Mouse (Mus musculus): ENCODE data around the gene Dpy19l1. TPM values are rescaled to one million over a fixed set of nuclear protein-coding genes. Genes with fewer than 3 reads are reported as not detected.

Gene Dpy19l1
- polyA plus RNA-seq, 1 experiment from 2014 or later: 21.2 TPM

- H3K9ac ChIP-seq (replicated peaks): no peak overlapping the region
- no peak for ATAC-seq (ENCODE audit: insufficient number of reproducible peaks, insufficient read depth, low FRiP score, low TSS enrichment, low read depth)
- H3K4me1 ChIP-seq (replicated peaks): no peaks in the 10 kb centered on the region; the same call in 1 of the 2 replicates
- no peaks in the 10 kb centered on the region for H3K36me3 ChIP-seq
- H3K27ac ChIP-seq: no peak overlapping the region
- no peaks in the 10 kb centered on the region for H3K27me3 ChIP-seq
- WGBS: 88% methylated on average over 5 of the region's 5 CpGs
- H3K4me2 ChIP-seq: no peak overlapping the region
- H3K4me3 ChIP-seq (replicated peaks): no peak overlapping the region
- H3K9me3 ChIP-seq: no peaks in the 10 kb centered on the region
Measured at GRCm38 (mm10) chr9:24467186-24467585, 35.8 kb downstream of the Dpy19l1 start.

- Histone ChIP-seq H3K4me3 (replicated peaks) (no peak overlapping the region), H3K4me1 (replicated peaks) (no peaks in the 10 kb centered on the region; the same call in 1 of the 2 replicates), H3K36me3 (0 out of 2 replicates have a peak, but pooled peaks cover under 1% of the 10 kb centered on the region), H3K27ac (no peak overlapping the region), H3K9me3 (no peaks in the 10 kb centered on the region), H3K27me3 (no peaks in the 10 kb centered on the region), H3K9ac (replicated peaks) (no peak overlapping the region), H3K4me2 (no peak overlapping the region)
- no peak for ATAC-seq (ENCODE audit: insufficient number of reproducible peaks, insufficient read depth, low FRiP score, low TSS enrichment, low read depth)
- WGBS: 95% methylated on average over 1 of the region's 1 CpGs
Measured at GRCm38 (mm10) chr9:24466649-24467048, 36.3 kb downstream of the Dpy19l1 start.

DNA sequence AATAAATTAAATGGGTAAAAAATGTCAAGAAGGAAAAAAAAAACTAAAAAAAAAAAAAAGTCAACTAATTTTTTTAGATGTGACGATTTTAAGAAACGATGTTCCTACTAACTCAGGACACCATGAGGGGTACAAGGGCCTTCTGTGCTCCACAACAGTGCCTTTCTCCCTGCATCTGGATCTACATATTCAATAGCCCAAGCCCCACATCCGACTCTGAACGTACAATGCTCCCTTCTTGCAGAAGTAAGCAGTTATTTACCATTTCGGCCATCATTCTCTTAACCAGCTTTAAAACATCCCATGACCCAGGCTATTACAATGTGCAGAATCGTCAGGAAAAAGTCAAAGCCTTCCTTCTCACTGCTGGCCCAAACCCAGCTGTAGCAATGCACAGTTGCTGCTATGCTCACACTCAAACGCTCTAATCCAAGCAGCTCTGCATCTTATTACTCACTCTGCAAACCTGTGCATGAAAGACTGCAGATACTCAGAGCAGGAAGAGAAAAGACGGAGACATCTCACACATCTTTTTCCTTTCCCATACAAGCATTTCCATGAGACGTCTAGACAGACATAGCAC is 41.5 kb downstream of the Dpy19l1 start:
- no peak for ATAC-seq (ENCODE audit: insufficient number of reproducible peaks, insufficient read depth, low FRiP score, low TSS enrichment, low read depth)
- Histone ChIP-seq H3K27me3 (no peaks in the 10 kb centered on the region), H3K9me3 (no peaks in the 10 kb centered on the region), H3K4me3 (replicated peaks) (no peak overlapping the region), H3K4me2 (no peak overlapping the region), H3K27ac (no peak overlapping the region), H3K9ac (replicated peaks) (no peak overlapping the region), H3K4me1 (replicated peaks) (no peaks in the 10 kb centered on the region; the same call in 1 of the 2 replicates), H3K36me3 (peaks cover 7% of the 10 kb centered on the region; the same call in 1 of the 2 replicates)
- WGBS: 91% methylated on average over 9 of the region's 9 CpGs

DNA sequence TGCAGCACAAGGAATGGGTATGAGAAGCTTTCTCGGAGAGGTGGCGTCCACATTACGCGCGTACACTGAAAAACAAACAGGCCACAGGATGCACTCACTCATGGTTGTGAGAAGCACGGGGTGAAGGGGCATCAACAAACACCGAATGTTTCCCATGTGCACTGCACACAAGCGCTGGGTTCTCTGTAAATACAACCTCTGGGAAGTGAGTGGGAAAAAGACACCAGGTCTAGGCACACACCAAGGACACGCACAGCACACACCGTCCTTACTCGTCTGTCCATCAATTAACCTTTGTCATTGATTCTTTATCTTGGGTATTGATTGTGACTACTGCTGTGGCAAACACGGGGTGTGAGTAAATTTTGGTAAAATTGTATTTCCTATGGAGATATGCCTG is 49.1 kb downstream of the Dpy19l1 start:
- no peak overlapping the region for H3K27ac ChIP-seq
- ATAC-seq (ENCODE audit: insufficient number of reproducible peaks, insufficient read depth, low FRiP score, low TSS enrichment, low read depth): no peak
- 95% methylated on average over 12 of the region's 12 CpGs for WGBS
- no peak overlapping the region for H3K4me3 ChIP-seq (replicated peaks)
- 0 out of 2 replicates have a peak, but pooled peaks cover 5% of the 10 kb centered on the region for H3K4me1 ChIP-seq (replicated peaks)
- H3K27me3 ChIP-seq: no peaks in the 10 kb centered on the region
- no peaks in the 10 kb centered on the region for H3K9me3 ChIP-seq
- no peak overlapping the region for H3K9ac ChIP-seq (replicated peaks)
- H3K4me2 ChIP-seq: no peak overlapping the region
- H3K36me3 ChIP-seq: 0 out of 2 replicates have a peak, but pooled peaks cover 4% of the 10 kb centered on the region

DNA sequence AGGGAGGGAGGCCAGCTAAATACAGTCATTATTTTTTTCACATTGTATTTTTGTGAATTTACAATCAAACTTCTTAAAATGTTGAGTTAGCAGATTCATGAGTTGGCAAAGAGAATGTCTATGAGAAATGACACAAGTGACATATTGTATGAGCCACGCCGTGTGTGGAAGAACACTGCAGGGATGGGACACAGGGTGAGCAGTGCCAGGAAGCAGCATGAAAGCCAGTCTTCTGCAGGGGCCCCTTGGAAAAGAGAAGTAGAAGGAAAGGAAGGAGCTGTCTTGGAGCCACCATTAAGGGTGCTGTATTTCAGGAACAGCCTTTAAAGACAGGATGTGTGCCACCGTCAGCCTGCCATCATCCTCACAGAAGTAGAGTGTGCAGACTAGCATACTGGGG is 52.0 kb downstream of the Dpy19l1 start:
- Histone ChIP-seq H3K27me3 (no peaks in the 10 kb centered on the region), H3K4me2 (no peak overlapping the region), H3K9ac (replicated peaks) (no peak overlapping the region), H3K4me3 (replicated peaks) (no peak overlapping the region), H3K4me1 (replicated peaks) (0 out of 2 replicates have a peak, but pooled peaks cover 5% of the 10 kb centered on the region), H3K27ac (no peak overlapping the region), H3K36me3 (peaks cover 8% of the 10 kb centered on the region; the same call in 1 of the 2 replicates), H3K9me3 (no peaks in the 10 kb centered on the region)
- ATAC-seq (ENCODE audit: insufficient number of reproducible peaks, insufficient read depth, low FRiP score, low TSS enrichment, low read depth): no peak
- 89% methylated on average over 3 of the region's 3 CpGs for WGBS

DNA sequence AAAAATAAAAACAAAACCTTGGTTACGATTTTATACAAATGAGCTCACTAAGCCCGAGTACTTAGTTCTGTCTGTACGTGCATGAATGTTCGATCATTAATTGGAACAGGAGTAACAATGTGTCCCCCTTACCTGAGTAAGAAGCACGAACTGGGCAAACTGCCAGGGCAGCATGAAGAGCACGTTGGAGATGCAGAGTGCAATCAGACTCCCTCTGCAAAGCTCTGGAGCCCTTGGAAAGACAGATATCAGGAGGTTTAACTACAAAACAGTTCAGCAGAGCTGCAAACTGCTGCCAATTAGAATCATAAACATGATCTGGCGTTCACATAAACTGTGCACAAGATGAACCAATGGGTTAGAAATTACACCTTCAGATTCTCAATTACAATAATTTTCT is 52.4 kb downstream of the Dpy19l1 start:
- Histone ChIP-seq H3K27me3 (no peaks in the 10 kb centered on the region), H3K4me3 (replicated peaks) (no peak overlapping the region), H3K9ac (replicated peaks) (no peak overlapping the region), H3K4me2 (no peak overlapping the region), H3K4me1 (replicated peaks) (0 out of 2 replicates have a peak, but pooled peaks cover 5% of the 10 kb centered on the region), H3K36me3 (peaks cover 8% of the 10 kb centered on the region; the same call in 1 of the 2 replicates), H3K27ac (no peak overlapping the region), H3K9me3 (no peaks in the 10 kb centered on the region)
- WGBS: 81% methylated on average over 7 of the region's 7 CpGs
- no peak for ATAC-seq (ENCODE audit: insufficient number of reproducible peaks, insufficient read depth, low FRiP score, low TSS enrichment, low read depth)

- ATAC-seq (ENCODE audit: insufficient number of reproducible peaks, insufficient read depth, low FRiP score, low TSS enrichment, low read depth): no peak
- Histone ChIP-seq H3K9me3 (no peaks in the 10 kb centered on the region), H3K9ac (replicated peaks) (no peak overlapping the region), H3K4me1 (replicated peaks) (no peaks in the 10 kb centered on the region), H3K4me2 (no peak overlapping the region), H3K4me3 (replicated peaks) (no peak overlapping the region), H3K36me3 (peaks cover 19% of the 10 kb centered on the region; the same call in 1 of the 2 replicates), H3K27me3 (no peaks in the 10 kb centered on the region), H3K27ac (no peak overlapping the region)
- 89% methylated on average over 2 of the region's 2 CpGs for WGBS
Measured at GRCm38 (mm10) chr9:24434901-24435300, 68.0 kb downstream of the Dpy19l1 start.

- no peaks in the 10 kb centered on the region for H3K4me1 ChIP-seq (replicated peaks)
- H3K27ac ChIP-seq: no peak overlapping the region
- ATAC-seq (ENCODE audit: insufficient number of reproducible peaks, insufficient read depth, low FRiP score, low TSS enrichment, low read depth): no peak
- H3K9ac ChIP-seq (replicated peaks): no peak overlapping the region
- no peaks in the 10 kb centered on the region for H3K9me3 ChIP-seq
- no peaks in the 10 kb centered on the region for H3K27me3 ChIP-seq
- H3K36me3 ChIP-seq: peaks cover 17% of the 10 kb centered on the region; the same call in 1 of the 2 replicates
- H3K4me2 ChIP-seq: no peak overlapping the region
- H3K4me3 ChIP-seq (replicated peaks): no peak overlapping the region
Measured at GRCm38 (mm10) chr9:24429721-24430120, 73.2 kb downstream of the Dpy19l1 start.

- H3K27me3 ChIP-seq: no peaks in the 10 kb centered on the region
- peaks cover 13% of the 10 kb centered on the region for H3K36me3 ChIP-seq
- no peak overlapping the region for H3K27ac ChIP-seq
- H3K9ac ChIP-seq (replicated peaks): no peak overlapping the region
- WGBS: 94% methylated on average over 1 of the region's 1 CpGs
- H3K9me3 ChIP-seq: no peaks in the 10 kb centered on the region
- ATAC-seq (ENCODE audit: insufficient number of reproducible peaks, insufficient read depth, low FRiP score, low TSS enrichment, low read depth): no peak
- H3K4me3 ChIP-seq (replicated peaks): no peak overlapping the region
- no peaks in the 10 kb centered on the region for H3K4me1 ChIP-seq (replicated peaks)
- no peak overlapping the region for H3K4me2 ChIP-seq
Measured at GRCm38 (mm10) chr9:24425679-24426078, 77.3 kb downstream of the Dpy19l1 start.

- H3K4me1 ChIP-seq (replicated peaks): no peaks in the 10 kb centered on the region
- H3K36me3 ChIP-seq: peaks cover 24% of the 10 kb centered on the region
- no peaks in the 10 kb centered on the region for H3K27me3 ChIP-seq
- 89% methylated on average over 8 of the region's 8 CpGs for WGBS
- no peak overlapping the region for H3K4me3 ChIP-seq (replicated peaks)
- no peak overlapping the region for H3K4me2 ChIP-seq
- no peak overlapping the region for H3K27ac ChIP-seq
- H3K9ac ChIP-seq (replicated peaks): no peak overlapping the region
- no peak for ATAC-seq (ENCODE audit: insufficient number of reproducible peaks, insufficient read depth, low FRiP score, low TSS enrichment, low read depth)
- no peaks in the 10 kb centered on the region for H3K9me3 ChIP-seq
Measured at GRCm38 (mm10) chr9:24423241-24423640, 79.7 kb downstream of the Dpy19l1 start.

- H3K27ac ChIP-seq: no peak overlapping the region
- WGBS: 84% methylated on average over 1 of the region's 1 CpGs
- H3K27me3 ChIP-seq: no peaks in the 10 kb centered on the region
- H3K4me3 ChIP-seq (replicated peaks): no peak overlapping the region
- H3K4me1 ChIP-seq (replicated peaks): no peaks in the 10 kb centered on the region
- no peak overlapping the region for H3K9ac ChIP-seq (replicated peaks)
- no peaks in the 10 kb centered on the region for H3K9me3 ChIP-seq
- ATAC-seq (ENCODE audit: insufficient number of reproducible peaks, insufficient read depth, low FRiP score, low TSS enrichment, low read depth): no peak
- H3K36me3 ChIP-seq: peaks cover 31% of the 10 kb centered on the region
- no peak overlapping the region for H3K4me2 ChIP-seq
Measured at GRCm38 (mm10) chr9:24421888-24422287, 81.1 kb downstream of the Dpy19l1 start.

DNA sequence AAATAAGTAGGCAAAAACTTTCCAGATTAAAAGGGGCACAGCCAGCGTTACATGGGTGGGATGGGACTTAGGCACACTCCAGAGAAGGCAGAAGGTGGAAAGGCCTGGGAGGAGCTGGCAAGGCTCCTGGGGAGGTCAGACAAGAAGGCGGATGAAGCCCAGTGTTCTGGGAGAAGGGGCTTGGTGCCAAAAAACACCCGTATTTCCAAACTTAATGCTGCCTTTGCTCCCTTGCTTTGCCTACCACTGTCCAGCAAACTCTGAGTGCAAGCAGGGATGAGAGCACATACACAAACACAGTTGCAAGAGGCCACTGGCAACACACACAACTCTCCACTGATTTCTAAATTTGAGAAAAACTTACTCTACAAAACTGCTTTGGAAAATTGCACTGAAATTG is 81.7 kb downstream of the Dpy19l1 start:
- Histone ChIP-seq H3K4me1 (replicated peaks) (no peaks in the 10 kb centered on the region), H3K27ac (no peak overlapping the region), H3K9ac (replicated peaks) (no peak overlapping the region), H3K4me2 (no peak overlapping the region), H3K9me3 (no peaks in the 10 kb centered on the region), H3K36me3 (peaks cover 31% of the 10 kb centered on the region), H3K27me3 (no peaks in the 10 kb centered on the region), H3K4me3 (replicated peaks) (no peak overlapping the region)
- no peak for ATAC-seq (ENCODE audit: insufficient number of reproducible peaks, insufficient read depth, low FRiP score, low TSS enrichment, low read depth)
- WGBS: 98% methylated on average over 3 of the region's 3 CpGs
